Mouse (Mus musculus) intestine, postnatal 0 days (tissue): ENCODE measurements around the gene Fkbp1a. TPM values are rescaled to one million over a fixed set of nuclear protein-coding genes. Genes with fewer than 3 reads are reported as not detected.

Experiments used
- ATAC-seq: fragments of 200-750 bp; cut with Nextera tagmentation; 2 replicates; pipeline ENCODE4 v1.8.0; 2017; ENCODE audit warnings: mild to moderate bottlenecking, moderate TSS enrichment, moderate library complexity
- H3K27ac ChIP-seq: fragments of 300-500 bp; sonication (generic); 2 replicates; pipeline ENCODE4 v1.5.1; 2014; ENCODE audit warnings: mild to moderate bottlenecking, low read depth, low read length, moderate library complexity
- H3K27me3 ChIP-seq: fragments of 300-500 bp; sonication (generic); replicated peaks from 2 replicates; pipeline ENCODE4 v1.6.1; 2014; ENCODE audit warnings: low read length, mixed read lengths; ENCODE audit not compliant: control insufficient read depth, insufficient read depth
- H3K36me3 ChIP-seq: fragments of 300-500 bp; sonication (generic); 2 replicates; pipeline ENCODE4 v1.6.1; 2014; ENCODE audit warnings: mild to moderate bottlenecking, moderate library complexity; ENCODE audit not compliant: control insufficient read depth, insufficient read depth
- H3K4me1 ChIP-seq: fragments of 300-500 bp; sonication (generic); replicated peaks from 2 replicates; pipeline ENCODE4 v1.6.1; 2014; ENCODE audit warnings: antibody characterized with exemption, low read length, mixed read lengths; ENCODE audit not compliant: control insufficient read depth, insufficient read depth
- H3K4me2 ChIP-seq: fragments of 300-500 bp; sonication (generic); replicated peaks from 2 replicates; pipeline ENCODE4 v1.6.1; 2014; ENCODE audit warnings: low read depth, mild to moderate bottlenecking, moderate library complexity
- H3K4me3 ChIP-seq: fragments of 300-500 bp; sonication (generic); 2 replicates; pipeline ENCODE4 v1.5.1; 2014; ENCODE audit warnings: low read depth, low read length
- H3K9ac ChIP-seq: fragments of 300-500 bp; sonication (generic); 2 replicates; pipeline ENCODE4 v1.6.1; 2014; ENCODE audit warnings: mild to moderate bottlenecking, low read depth, low read length
- H3K9me3 ChIP-seq: fragments of 300-500 bp; sonication (generic); 2 replicates; pipeline ENCODE4 v1.6.1; 2016; ENCODE audit warnings: mixed run types; ENCODE audit not compliant: control insufficient read depth
- CTCF ChIP-seq: sonication (generic); IDR thresholded peaks from 2 replicates; pipeline ENCODE4 v1.5.1; 2016; ENCODE audit warnings: low read depth, mild to moderate bottlenecking, control low read depth, antibody characterized with exemption, moderate library complexity
- WGBS: fragments of 180-500 bp; shearing (Covaris S2); extraction: QIAGEN DNeasy Blood & Tissue Kit; methylation state at CpG from one replicate; pipeline ENCODE4 v1.1.7; 2014; 5-methylcytosine and 5-hydroxymethylcytosine counted together
- polyA plus RNA-seq: library from polyadenylated mRNA; unstranded; fragments of >200 nt; fragmentation: Nextera tagmentation; extraction: Ambion mirVana; gene quantifications from 2 replicates; pipeline ENCODE4 v1.2.1, GENCODE M21; 2015

Gene Fkbp1a
- polyA plus RNA-seq, 1 experiment from 2014 or later = 377 TPM

DNA sequence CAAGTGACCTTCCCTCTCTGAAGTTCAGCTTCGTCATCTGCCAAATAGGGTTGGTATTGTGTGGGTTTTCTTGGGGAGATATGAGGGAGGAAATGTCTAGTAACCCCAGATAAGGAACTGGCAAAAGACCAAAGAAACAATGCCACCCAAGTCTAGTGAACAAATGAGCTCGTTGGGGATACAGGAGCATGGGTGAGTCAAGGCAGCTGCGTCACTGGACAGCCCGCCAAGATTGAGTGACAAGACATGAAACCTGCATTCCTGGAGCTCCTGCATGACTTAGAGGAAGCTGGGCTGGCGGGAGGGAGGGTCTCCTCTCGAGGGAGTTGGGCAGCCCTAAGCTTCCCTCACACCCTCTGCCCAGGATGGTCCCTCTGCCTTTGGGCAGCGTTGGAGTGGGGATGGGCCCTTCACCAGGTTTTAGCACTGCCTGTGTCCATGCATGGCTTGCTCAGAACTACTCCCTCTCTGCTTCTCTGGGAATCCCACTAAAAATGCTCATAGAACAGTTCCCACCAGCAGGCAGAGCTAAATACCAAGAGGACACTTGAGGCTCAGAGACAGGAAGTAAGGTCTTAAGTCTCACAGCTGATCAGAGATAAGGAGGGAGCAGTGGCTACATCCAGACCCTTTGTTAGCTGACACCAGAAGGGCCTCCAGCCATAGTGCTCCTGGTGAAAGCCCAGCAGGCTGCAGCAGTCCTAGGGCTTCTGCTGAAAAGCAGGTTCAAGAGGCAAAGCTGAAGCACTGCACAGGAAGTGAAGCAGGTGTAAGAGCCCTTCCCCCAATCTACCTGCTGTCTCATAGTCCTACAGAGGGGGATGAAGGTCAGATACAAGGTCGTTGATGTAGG, 11.7 kb upstream of the Fkbp1a start:
- no peak overlapping the region for H3K9ac ChIP-seq
- H3K4me1 ChIP-seq = 0 out of 2 replicates have a peak, but pooled peaks cover 4% of the 10 kb centered on the region
- no peak overlapping the region for H3K4me2 ChIP-seq
- TF ChIP-seq CTCF = peak; percentile 39
- H3K27me3 ChIP-seq = no peaks in the 10 kb centered on the region
- no peak for ATAC-seq
- WGBS = 50% methylated on average over 8 of the region's 8 CpGs
- H3K27ac ChIP-seq = no peak overlapping the region
- H3K36me3 ChIP-seq = no peaks in the 10 kb centered on the region
- no peak overlapping the region for H3K4me3 ChIP-seq
- H3K9me3 ChIP-seq = no peaks in the 10 kb centered on the region

DNA sequence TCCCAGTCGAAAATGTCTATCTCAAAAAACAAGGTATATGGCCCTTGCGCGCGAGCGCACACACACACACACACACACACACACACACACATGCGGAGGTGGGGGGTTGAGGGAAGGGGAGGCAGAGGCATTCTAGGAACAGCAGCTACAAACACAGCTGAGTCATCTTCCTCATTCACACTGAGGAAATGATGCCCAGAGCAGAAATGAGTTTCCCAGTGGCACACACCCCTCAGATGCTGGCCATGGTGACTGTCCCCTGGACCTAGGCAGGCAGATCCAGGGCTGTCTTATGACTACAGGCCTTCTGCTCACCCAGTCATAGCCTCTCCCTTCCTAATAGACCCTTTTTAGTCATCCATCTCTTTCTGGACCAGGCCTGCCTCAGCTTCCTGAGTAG, 8.7 kb upstream of the Fkbp1a start:
- 81% methylated on average over 6 of the region's 6 CpGs for WGBS
- ATAC-seq = no peak
- TF ChIP-seq CTCF = no peak

DNA sequence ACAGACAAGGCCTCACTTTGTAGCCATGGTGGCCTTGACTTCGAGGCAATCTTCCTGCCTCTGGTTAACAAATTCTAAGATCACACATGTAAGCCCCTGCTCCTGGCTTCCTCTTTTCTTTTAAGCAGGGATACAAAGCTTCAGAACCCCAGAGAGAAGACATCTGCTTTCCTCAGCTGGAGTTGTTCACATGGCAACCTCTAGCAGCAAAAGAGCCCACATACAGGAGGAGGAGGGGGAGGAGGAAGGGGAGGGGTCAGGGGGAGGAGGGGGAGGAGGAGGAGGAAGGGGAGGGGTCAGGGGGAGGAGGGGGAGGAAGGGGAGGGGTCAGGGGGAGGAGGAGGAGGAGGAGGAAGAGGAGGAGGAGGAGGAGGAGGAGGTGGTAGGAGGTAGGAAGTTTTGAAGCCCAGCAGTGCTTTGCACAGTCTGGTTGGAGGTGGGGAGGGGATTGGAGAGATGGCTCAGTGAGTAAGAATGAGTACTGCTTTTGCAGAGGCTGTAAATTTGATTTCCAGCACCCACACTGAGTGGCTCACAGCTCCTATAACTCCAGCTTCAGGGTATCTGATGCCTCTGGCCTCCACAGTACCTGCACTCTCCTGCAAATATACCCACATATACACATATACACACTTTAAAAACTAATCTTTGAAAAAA, 6.2 kb upstream of the Fkbp1a start:
- no peaks in the 10 kb centered on the region for H3K27me3 ChIP-seq
- H3K27ac ChIP-seq = no peak overlapping the region
- H3K9ac ChIP-seq = no peak overlapping the region
- ATAC-seq = peak; percentile 20; the same call in 1 of the 2 replicates
- 0 out of 2 replicates have a peak overlapping the region, but pooled peaks have one; percentile 0 for H3K4me2 ChIP-seq
- 62% methylated on average over 1 of the region's 1 CpGs for WGBS
- no peak for TF ChIP-seq CTCF
- 0 out of 2 replicates have a peak, but pooled peaks cover 3% of the 10 kb centered on the region for H3K4me1 ChIP-seq
- no peaks in the 10 kb centered on the region for H3K36me3 ChIP-seq
- no peak overlapping the region for H3K4me3 ChIP-seq
- H3K9me3 ChIP-seq = no peaks in the 10 kb centered on the region

More for the DNA sequence above, 8.7 kb upstream of the Fkbp1a start:
- H3K4me1 ChIP-seq = 0 out of 2 replicates have a peak, but pooled peaks cover 6% of the 10 kb centered on the region
- H3K27ac ChIP-seq = no peak overlapping the region
- H3K4me3 ChIP-seq = no peak overlapping the region
- no peaks in the 10 kb centered on the region for H3K9me3 ChIP-seq
- H3K9ac ChIP-seq = no peak overlapping the region
- no peaks in the 10 kb centered on the region for H3K36me3 ChIP-seq
- H3K4me2 ChIP-seq = no peak overlapping the region
- no peaks in the 10 kb centered on the region for H3K27me3 ChIP-seq

DNA sequence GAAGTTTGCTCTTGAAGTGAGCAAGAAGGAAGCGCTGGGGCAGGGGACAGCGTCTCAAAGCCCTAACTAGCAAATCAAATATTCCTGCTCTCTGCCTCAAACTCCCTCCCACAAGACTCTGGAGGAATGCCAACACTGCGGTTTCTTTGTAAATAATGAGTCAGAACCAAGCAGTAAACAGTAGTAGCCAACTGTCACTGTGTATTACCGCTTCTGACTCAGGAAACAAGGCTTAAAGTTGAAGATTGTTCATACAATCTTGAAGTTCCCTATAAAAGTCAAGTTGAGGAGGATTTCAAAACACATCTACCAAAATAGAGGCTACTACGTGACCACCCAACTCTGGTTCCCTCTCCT, 5.7 kb upstream of the Fkbp1a start:
- WGBS = 28% methylated on average over 5 of the region's 5 CpGs
- Histone ChIP-seq H3K4me2 (0 out of 2 replicates have a peak overlapping the region, but pooled peaks have one; percentile 0), H3K9ac (no peak overlapping the region)

DNA sequence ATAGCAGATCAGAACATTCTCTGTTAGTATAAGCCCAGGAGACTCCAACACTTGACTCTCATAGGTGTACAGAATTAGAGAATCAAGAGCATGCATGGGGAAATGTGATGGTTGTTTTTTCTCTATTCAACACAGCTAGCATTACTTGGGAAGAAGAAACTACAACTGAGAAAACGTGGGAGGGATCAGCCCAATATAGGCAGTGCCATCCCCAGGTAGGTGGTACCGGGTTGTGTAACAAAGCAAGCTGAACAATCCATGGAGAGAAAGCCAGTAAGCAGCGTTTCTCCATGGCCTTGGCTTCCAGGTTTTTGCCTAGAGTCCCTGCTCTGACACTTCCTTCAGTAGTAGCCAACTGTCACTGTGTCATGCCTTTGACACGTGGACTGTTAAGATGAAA, 3.6 kb upstream of the Fkbp1a start:
- no peaks in the 10 kb centered on the region for H3K27me3 ChIP-seq
- H3K27ac ChIP-seq = no peak overlapping the region
- no peaks in the 10 kb centered on the region for H3K9me3 ChIP-seq
- H3K4me2 ChIP-seq = no peak overlapping the region
- H3K36me3 ChIP-seq = no peaks in the 10 kb centered on the region
- 0 out of 2 replicates have a peak, but pooled peaks cover 7% of the 10 kb centered on the region for H3K4me1 ChIP-seq
- H3K9ac ChIP-seq = no peak overlapping the region
- no peak overlapping the region for H3K4me3 ChIP-seq
- 69% methylated on average over 4 of the region's 4 CpGs for WGBS
- ATAC-seq = no peak
- no peak for TF ChIP-seq CTCF

More for the DNA sequence above, 5.7 kb upstream of the Fkbp1a start:
- H3K27me3 ChIP-seq = no peaks in the 10 kb centered on the region
- H3K4me3 ChIP-seq = no peak overlapping the region
- no peak overlapping the region for H3K27ac ChIP-seq
- no peak for TF ChIP-seq CTCF
- H3K36me3 ChIP-seq = no peaks in the 10 kb centered on the region
- H3K4me1 ChIP-seq = 0 out of 2 replicates have a peak, but pooled peaks cover 5% of the 10 kb centered on the region
- ATAC-seq = peak; percentile 53; the same call in 1 of the 2 replicates
- no peaks in the 10 kb centered on the region for H3K9me3 ChIP-seq
